ENCODE assay signal across 8 mouse cellular contexts in genomic region chr11:95259088-95259849, GRCm38 (mm10). TPM values are rescaled to one million over a fixed set of nuclear protein-coding genes. Genes with fewer than 3 reads are reported as not detected.
DNase-seq lines count a peak whose midpoint lies in the region; ATAC-seq and TF ChIP-seq lines count a peak whose summit lies in the region.

No protein-coding gene starts in this region.

- TF ChIP-seq CTCF in intestine, postnatal 0 days (IDR thresholded peaks at IDR 0.05; ENCODE audit: low read depth) = peak; percentile 100

- peak overlapping the region; percentile 70 for H3K27ac ChIP-seq in intestine, postnatal 0 days (ENCODE audit: low read depth, low read length)
- peak overlapping the region; percentile 85 for H3K27ac ChIP-seq in midbrain, embryonic 10.5 days (replicated peaks)

- under 1% methylated on average over 73 of the region's 73 CpGs for WGBS in intestine, postnatal 0 days
- WGBS in midbrain, embryonic 10.5 days = under 1% methylated on average over 73 of the region's 73 CpGs

- ATAC-seq in intestine, postnatal 0 days = peak; percentile 81

- H3K4me2 ChIP-seq in intestine, postnatal 0 days (replicated peaks; ENCODE audit: low read depth) = peak overlapping the region; percentile 95

- no peaks in the 10 kb centered on the region for H3K9me3 ChIP-seq in intestine, postnatal 0 days (ENCODE audit: control insufficient read depth)
- H3K9me3 ChIP-seq in midbrain, embryonic 10.5 days (replicated peaks) = no peaks in the 10 kb centered on the region

- DNase-seq in adrenal gland, postnatal 10 days = peak; percentile 97
- peak; percentile 97 for DNase-seq in embryo, embryonic 9.5 days (ENCODE audit: extremely low spot score)
- DNase-seq in gastrocnemius, postnatal 4 days (ENCODE audit: low spot score in 2 of 2) = peak; percentile 91 to 93
- DNase-seq in left cerebral cortex, postnatal 36 days (ENCODE audit: low spot score in 2 of 2) = peak; percentile 85 to 87
- DNase-seq in midbrain, embryonic 10.5 days (ENCODE audit: low spot score) = peak; percentile 94
- peak; percentile 64 to 75 for DNase-seq in right cerebral cortex, postnatal 36 days (ENCODE audit: low spot score in 2 of 2)
- peak; percentile 91 for DNase-seq in urinary bladder, postnatal 4 days (ENCODE audit: low spot score in 2 of 2)

- H3K36me3 ChIP-seq in intestine, postnatal 0 days (ENCODE audit: control insufficient read depth, insufficient read depth) = no peaks in the 10 kb centered on the region
- no peaks in the 10 kb centered on the region for H3K36me3 ChIP-seq in midbrain, embryonic 10.5 days

- peak overlapping the region; percentile 53 for H3K9ac ChIP-seq in intestine, postnatal 0 days (ENCODE audit: low read depth, low read length)

- peaks cover 5% of the 10 kb centered on the region; the same call in 1 of the 2 replicates for H3K27me3 ChIP-seq in intestine, postnatal 0 days (replicated peaks; ENCODE audit: control insufficient read depth, insufficient read depth, low read length)
- H3K27me3 ChIP-seq in midbrain, embryonic 10.5 days (ENCODE audit: low read depth, poor library complexity, severe bottlenecking) = peaks cover 39% of the 10 kb centered on the region

- intact Hi-C loops in left cerebral cortex, postnatal 36 days (cut with DNase I) = loop anchor here (2.0 kb wide), 1 partner anchor 262 kb away; no protein-coding TSS in a partner anchor

- H3K4me3 ChIP-seq in intestine, postnatal 0 days (ENCODE audit: low read depth, low read length) = peak overlapping the region; percentile 63
- H3K4me3 ChIP-seq in midbrain, embryonic 10.5 days = peak overlapping the region; percentile 64

- H3K4me1 ChIP-seq in intestine, postnatal 0 days (replicated peaks; ENCODE audit: control insufficient read depth, insufficient read depth, low read length) = no peaks in the 10 kb centered on the region
- H3K4me1 ChIP-seq in midbrain, embryonic 10.5 days = peaks cover 32% of the 10 kb centered on the region

RNA-seq across cellular contexts. Expression of gene Tac4, which starts 2.1 kb away (rescaled TPM):
- not detected for total RNA-seq in adrenal gland, postnatal 10 days (2021)
- total RNA-seq in gastrocnemius, postnatal 4 days (2021) = not detected
- not detected in 2 replicates for polyA plus RNA-seq in intestine, postnatal 0 days (2015; fragmentation: Nextera tagmentation; extraction: Ambion mirVana)
- not detected for total RNA-seq in left cerebral cortex, postnatal 36 days (2021)
- not detected in 2 replicates for polyA plus RNA-seq in midbrain, embryonic 10.5 days (2016; fragmentation: Nextera tagmentation; extraction: Ambion mirVana)

RNA-seq across cellular contexts. Expression of gene Kat7, which starts 50.8 kb away (rescaled TPM):
- total RNA-seq in adrenal gland, postnatal 10 days (2021) = 10 to 100 TPM; 52.0 to 63.0 TPM
- 10 to 100 TPM; 44.2 to 44.4 TPM for total RNA-seq in gastrocnemius, postnatal 4 days (2021)
- polyA plus RNA-seq in intestine, postnatal 0 days (2015; fragmentation: Nextera tagmentation; extraction: Ambion mirVana) = 29.7 and 30.2 TPM in 2 replicates
- total RNA-seq in left cerebral cortex, postnatal 36 days (2021) = 10 to 100 TPM; 69.3 to 74.3 TPM
- 91.6 and 97.6 TPM in 2 replicates for polyA plus RNA-seq in midbrain, embryonic 10.5 days (2016; fragmentation: Nextera tagmentation; extraction: Ambion mirVana)

Comparison
In these comparisons a context has a peak if more than half of its experiments do, and no peak if none do; other contexts are left out.
1. Peak in every context shown above with its lines: DNase-seq, ATAC-seq, H3K4me3 ChIP-seq and H3K27ac ChIP-seq.